Mouse (Mus musculus): ENCODE results near the gene Rbm20.

DNA sequence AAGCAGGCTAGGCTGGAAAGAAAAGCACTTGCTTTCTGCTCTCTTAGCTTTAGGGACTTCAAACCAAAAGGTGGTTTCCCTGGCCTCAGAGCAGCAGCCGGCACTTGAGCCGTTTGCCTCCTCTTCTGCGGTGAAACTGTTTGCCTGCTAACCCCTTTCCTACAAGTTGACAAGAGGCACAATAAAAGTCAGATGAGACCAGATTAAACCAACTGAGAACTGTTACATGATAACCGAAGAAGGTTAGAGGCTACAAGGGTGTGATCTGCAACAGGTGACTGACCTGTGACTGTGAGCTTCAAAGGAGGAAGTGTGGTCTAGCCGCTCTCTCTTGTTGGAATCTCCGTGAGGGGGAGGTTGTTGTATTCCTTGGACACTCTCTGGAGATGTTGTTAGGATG is 194.4 kb downstream of the Rbm20 start:
- TF ChIP-seq UBTF (IDR thresholded peaks at IDR 0.05; ENCODE audit: borderline replicate concordance, insufficient read depth, low read depth, low read length) (no peak), CTCF (IDR thresholded peaks at IDR 0.05 in 2 of 3, conservative IDR thresholded peaks at IDR 0.05 in 1 of 3; ENCODE audit: control insufficient read depth in 1 of 3, insufficient read depth in 1 of 3, low read depth in 2 of 3, low read length in 3 of 3, poor library complexity in 1 of 3, severe bottlenecking in 1 of 3) (no peak), NELFE (IDR thresholded peaks at IDR 0.05; ENCODE audit: low read depth, low read length) (no peak), POLR2AphosphoS2 (IDR thresholded peaks at IDR 0.05; ENCODE audit: low read length) (no peak), ZNF384 (IDR thresholded peaks at IDR 0.05; ENCODE audit: low read depth, low read length) (no peak), EP300 (IDR thresholded peaks at IDR 0.05; ENCODE audit: low read depth in 1 of 2, low read length in 2 of 2) (no peak), POLR2A (IDR thresholded peaks at IDR 0.05; ENCODE audit: control insufficient read depth in 1 of 2, insufficient read depth in 1 of 2, low read depth in 1 of 2, low read length in 2 of 2, poor library complexity in 1 of 2) (no peak)

Data from MEL (cell line).